Mouse (Mus musculus) G1E-ER4 (cell line): ENCODE measurements around the gene Vps16. TPM values are rescaled to one million over a fixed set of nuclear protein-coding genes. Genes with fewer than 3 reads are reported as not detected.

ENCODE experiments used
- GATA1 ChIP-seq: IDR thresholded peaks from one replicate; pipeline ENCODE4 v1.8.0; 2012; ENCODE audit warnings: low read length, inconsistent platforms
- polyA plus RNA-seq: library from polyadenylated mRNA; stranded (reverse); fragments of >175 nt; gene quantifications from 2 replicates; pipeline ENCODE4 v1.2.3, GENCODE M21; 2012

Gene Vps16
- polyA plus RNA-seq, 1 experiment = 18.5 TPM

GRCm38 (mm10) chr2:130475764-130476163, 51.6 kb downstream of the Vps16 start:
- TF ChIP-seq GATA1 = no peak

- TF ChIP-seq GATA1 = no peak
These were observed 52.6 kb downstream of the Vps16 start for GRCm38 (mm10) chr2:130476666-130477297.

- no peak for TF ChIP-seq GATA1
These were observed 58.0 kb downstream of the Vps16 start for GRCm38 (mm10) chr2:130482177-130482576.

- TF ChIP-seq GATA1 = no peak
These were observed 58.6 kb downstream of the Vps16 start for GRCm38 (mm10) chr2:130482700-130483099.

GRCm38 (mm10) chr2:130484206-130484605, 60.1 kb downstream of the Vps16 start:
- TF ChIP-seq GATA1 = no peak

- no peak for TF ChIP-seq GATA1
These were observed 63.9 kb downstream of the Vps16 start for GRCm38 (mm10) chr2:130488002-130488401.

- TF ChIP-seq GATA1 = no peak
These were observed 64.5 kb downstream of the Vps16 start for GRCm38 (mm10) chr2:130488600-130488999.

- TF ChIP-seq GATA1 = no peak
These were observed 67.0 kb downstream of the Vps16 start for GRCm38 (mm10) chr2:130491162-130491561.

GRCm38 (mm10) chr2:130491587-130491986, 67.4 kb downstream of the Vps16 start:
- TF ChIP-seq GATA1 = no peak

Other genes starting within 250 kb of the Vps16 start
- 613 and 888 TPM in 2 replicates for gene Snrpb, start 244.9 kb upstream of the Vps16 start, polyA plus RNA-seq
- gene Tmc2, start 229.1 kb upstream of the Vps16 start, polyA plus RNA-seq = not detected in 2 replicates
- gene Nop56, start 149.9 kb upstream of the Vps16 start, polyA plus RNA-seq = 55.2 and 95.8 TPM in 2 replicates
- gene Idh3b, start 139.8 kb upstream of the Vps16 start, polyA plus RNA-seq = 129 and 132 TPM in 2 replicates
- gene Ebf4, start 129.2 kb upstream of the Vps16 start, polyA plus RNA-seq = not detected in 2 replicates
- 0.03 TPM in 1 of 2 replicates, not detected in the other for gene Cpxm1, start 26.8 kb upstream of the Vps16 start, polyA plus RNA-seq
- not detected in 2 replicates for gene Gm28372, start 19.1 kb upstream of the Vps16 start, polyA plus RNA-seq
- not detected in 2 replicates for gene 1700020A23Rik, start 19.1 kb upstream of the Vps16 start, polyA plus RNA-seq
- not detected in 2 replicates for gene Tmem239, start 17.9 kb upstream of the Vps16 start, polyA plus RNA-seq
- gene Pced1a, start 362 bp downstream of the Vps16 start, polyA plus RNA-seq = 15.1 and 17.7 TPM in 2 replicates
- gene Ptpra, start 25.9 kb downstream of the Vps16 start, polyA plus RNA-seq = 20.5 and 22.9 TPM in 2 replicates
- gene Mrps26, start 139.4 kb downstream of the Vps16 start, polyA plus RNA-seq = 166 and 212 TPM in 2 replicates
- not detected in 2 replicates for gene Oxt, start 151.8 kb downstream of the Vps16 start, polyA plus RNA-seq
- gene Avp, start 158.2 kb downstream of the Vps16 start, polyA plus RNA-seq = not detected in 2 replicates
- gene Fastkd5, start 205.7 kb downstream of the Vps16 start, polyA plus RNA-seq = 1.1 TPM in 2 replicates
- 2.7 and 3.5 TPM in 2 replicates for gene Ubox5, start 205.7 kb downstream of the Vps16 start, polyA plus RNA-seq
- gene Lzts3, start 218.5 kb downstream of the Vps16 start, polyA plus RNA-seq = 1.6 and 1.9 TPM in 2 replicates
- 90.1 and 112 TPM in 2 replicates for gene Ddrgk1, start 240.3 kb downstream of the Vps16 start, polyA plus RNA-seq
- 6.5 and 22.4 TPM in 2 replicates for gene Itpa, start 243.3 kb downstream of the Vps16 start, polyA plus RNA-seq